Mouse (Mus musculus): ENCODE measurements around the gene Slc35f2. TPM values are rescaled to one million over a fixed set of nuclear protein-coding genes. Genes with fewer than 3 reads are reported as not detected.
A peak's percentile ranks its signal among the peaks of the same experiment; 100 is the strongest.

Gene Slc35f2
- polyA plus RNA-seq (2015; fragmentation: Nextera tagmentation; extraction: Ambion mirVana) = 6.5 and 6.7 TPM in 2 replicates

- ATAC-seq (ENCODE audit: low FRiP score, low TSS enrichment) (peak; percentile 74), DNase-seq (ENCODE audit: low spot score) (peak; percentile 53)
- H3K27me3 ChIP-seq (ENCODE audit: control insufficient read depth, insufficient read depth, low read length) = no peaks in the 10 kb centered on the region
- H3K9me3 ChIP-seq (ENCODE audit: control insufficient read depth, low read length) = no peaks in the 10 kb centered on the region
- no peaks in the 10 kb centered on the region for H3K36me3 ChIP-seq (ENCODE audit: control insufficient read depth, insufficient read depth, low read length)
- under 1% methylated on average over 50 of the region's 50 CpGs for WGBS
- H3K27ac ChIP-seq (replicated peaks) = peak within 1 kb of the TSS; percentile 74
- peak within 1 kb of the TSS; percentile 55 for H3K4me3 ChIP-seq (ENCODE audit: low read depth, low read length)
- peak within 1 kb of the TSS; percentile 68 for H3K9ac ChIP-seq (ENCODE audit: low read length)
- peaks cover 4% of the 10 kb centered on the region; the same call in 1 of the 2 replicates for H3K4me1 ChIP-seq (replicated peaks; ENCODE audit: control insufficient read depth, insufficient read depth)
- TF ChIP-seq CTCF (IDR thresholded peaks at IDR 0.05; ENCODE audit: low read depth) = no peak; the same call in 1 of the 2 replicates
- no peak for TF ChIP-seq EP300 (optimal IDR thresholded peaks at IDR 0.05)
- peak within 1 kb of the TSS; percentile 97 for H3K4me2 ChIP-seq (replicated peaks; ENCODE audit: low read depth)
Observed at GRCm38 (mm10) chr9:53771344-53772021, at the start of gene Slc35f2. TSS of gene Slc35f2 (plus strand) at chr9:53771538.

GRCm38 (mm10) chr9:53740829-53741404, 30.4 kb upstream of the Slc35f2 start:
- ATAC-seq (ENCODE audit: low FRiP score, low TSS enrichment) = no peak
- no peak for TF ChIP-seq CTCF (IDR thresholded peaks at IDR 0.05; ENCODE audit: low read depth)
- no peak for TF ChIP-seq EP300 (optimal IDR thresholded peaks at IDR 0.05)
- Histone ChIP-seq H3K9me3 (ENCODE audit: control insufficient read depth, low read length) (no peaks in the 10 kb centered on the region), H3K4me1 (replicated peaks; ENCODE audit: control insufficient read depth, insufficient read depth) (no peaks in the 10 kb centered on the region), H3K27me3 (ENCODE audit: control insufficient read depth, insufficient read depth, low read length) (no peaks in the 10 kb centered on the region), H3K4me3 (ENCODE audit: low read depth, low read length) (no peak overlapping the region), H3K4me2 (replicated peaks; ENCODE audit: low read depth) (no peak overlapping the region), H3K36me3 (ENCODE audit: control insufficient read depth, insufficient read depth, low read length) (no peaks in the 10 kb centered on the region), H3K9ac (ENCODE audit: low read length) (no peak overlapping the region), H3K27ac (replicated peaks) (no peak overlapping the region)
- no peak for DNase-seq (ENCODE audit: low spot score)
- WGBS = 32% methylated on average over 3 of the region's 3 CpGs

GRCm38 (mm10) chr9:53750411-53750810, 20.9 kb upstream of the Slc35f2 start:
- no peak for ATAC-seq (ENCODE audit: low FRiP score, low TSS enrichment)
- H3K27ac ChIP-seq (replicated peaks) = no peak overlapping the region
- H3K4me2 ChIP-seq (replicated peaks; ENCODE audit: low read depth) = no peak overlapping the region
- no peaks in the 10 kb centered on the region for H3K36me3 ChIP-seq (ENCODE audit: control insufficient read depth, insufficient read depth, low read length)
- no peak for TF ChIP-seq EP300 (optimal IDR thresholded peaks at IDR 0.05)
- no peak for TF ChIP-seq CTCF (IDR thresholded peaks at IDR 0.05; ENCODE audit: low read depth)
- whole genome bisulfite sequencing = 88% methylated on average over 13 of the region's 13 CpGs
- H3K4me1 ChIP-seq (replicated peaks; ENCODE audit: control insufficient read depth, insufficient read depth) = no peaks in the 10 kb centered on the region
- H3K9me3 ChIP-seq (ENCODE audit: control insufficient read depth, low read length) = no peaks in the 10 kb centered on the region
- no peaks in the 10 kb centered on the region for H3K27me3 ChIP-seq (ENCODE audit: control insufficient read depth, insufficient read depth, low read length)
- H3K4me3 ChIP-seq (ENCODE audit: low read depth, low read length) = no peak overlapping the region
- DNase-seq (ENCODE audit: low spot score) = no peak
- no peak overlapping the region for H3K9ac ChIP-seq (ENCODE audit: low read length)

- TF ChIP-seq EP300 (optimal IDR thresholded peaks at IDR 0.05) = no peak
- TF ChIP-seq CTCF (IDR thresholded peaks at IDR 0.05; ENCODE audit: low read depth) = peak; percentile 59
- 44% methylated on average over 5 of the region's 5 CpGs for WGBS
- no peak overlapping the region for H3K4me3 ChIP-seq (ENCODE audit: low read depth, low read length)
Observed at GRCm38 (mm10) chr9:53750899-53751298, 20.4 kb upstream of the Slc35f2 start.

GRCm38 (mm10) chr9:53754801-53755200, 16.5 kb upstream of the Slc35f2 start:
- ATAC-seq (ENCODE audit: low FRiP score, low TSS enrichment) = no peak
- Histone ChIP-seq H3K4me1 (replicated peaks; ENCODE audit: control insufficient read depth, insufficient read depth) (no peaks in the 10 kb centered on the region), H3K4me3 (ENCODE audit: low read depth, low read length) (no peak overlapping the region), H3K27ac (replicated peaks) (no peak overlapping the region), H3K4me2 (replicated peaks; ENCODE audit: low read depth) (no peak overlapping the region), H3K36me3 (ENCODE audit: control insufficient read depth, insufficient read depth, low read length) (no peaks in the 10 kb centered on the region), H3K9ac (ENCODE audit: low read length) (no peak overlapping the region), H3K27me3 (ENCODE audit: control insufficient read depth, insufficient read depth, low read length) (no peaks in the 10 kb centered on the region), H3K9me3 (ENCODE audit: control insufficient read depth, low read length) (no peaks in the 10 kb centered on the region)
- TF ChIP-seq EP300 (optimal IDR thresholded peaks at IDR 0.05) (no peak), CTCF (IDR thresholded peaks at IDR 0.05; ENCODE audit: low read depth) (no peak)
- DNase-seq (ENCODE audit: low spot score) = no peak

More at GRCm38 (mm10) chr9:53750899-53751298, 20.4 kb upstream of the Slc35f2 start:
- ATAC-seq (ENCODE audit: low FRiP score, low TSS enrichment) (no peak), DNase-seq (ENCODE audit: low spot score) (no peak)
- H3K9me3 ChIP-seq (ENCODE audit: control insufficient read depth, low read length) = no peaks in the 10 kb centered on the region
- no peak overlapping the region for H3K9ac ChIP-seq (ENCODE audit: low read length)
- no peaks in the 10 kb centered on the region for H3K36me3 ChIP-seq (ENCODE audit: control insufficient read depth, insufficient read depth, low read length)
- no peak overlapping the region for H3K4me2 ChIP-seq (replicated peaks; ENCODE audit: low read depth)
- H3K27me3 ChIP-seq (ENCODE audit: control insufficient read depth, insufficient read depth, low read length) = no peaks in the 10 kb centered on the region
- H3K27ac ChIP-seq (replicated peaks) = no peak overlapping the region
- H3K4me1 ChIP-seq (replicated peaks; ENCODE audit: control insufficient read depth, insufficient read depth) = no peaks in the 10 kb centered on the region

- Histone ChIP-seq H3K27me3 (ENCODE audit: control insufficient read depth, insufficient read depth, low read length) (no peaks in the 10 kb centered on the region), H3K4me3 (ENCODE audit: low read depth, low read length) (no peak overlapping the region), H3K27ac (replicated peaks) (no peak overlapping the region), H3K9me3 (ENCODE audit: control insufficient read depth, low read length) (no peaks in the 10 kb centered on the region), H3K4me2 (replicated peaks; ENCODE audit: low read depth) (no peak overlapping the region), H3K36me3 (ENCODE audit: control insufficient read depth, insufficient read depth, low read length) (no peaks in the 10 kb centered on the region), H3K4me1 (replicated peaks; ENCODE audit: control insufficient read depth, insufficient read depth) (no peaks in the 10 kb centered on the region), H3K9ac (ENCODE audit: low read length) (no peak overlapping the region)
- ATAC-seq (ENCODE audit: low FRiP score, low TSS enrichment) = no peak
- 88% methylated on average over 2 of the region's 2 CpGs for WGBS
- no peak for DNase-seq (ENCODE audit: low spot score)
- TF ChIP-seq EP300 (optimal IDR thresholded peaks at IDR 0.05) = no peak
- TF ChIP-seq CTCF (IDR thresholded peaks at IDR 0.05; ENCODE audit: low read depth) = no peak
Observed at GRCm38 (mm10) chr9:53758142-53758541, 13.2 kb upstream of the Slc35f2 start.
